Mouse (Mus musculus) forebrain, embryonic 14.5 days (tissue): Measurements from ENCODE around the gene Fubp3. TPM values are rescaled to one million over a fixed set of nuclear protein-coding genes. Genes with fewer than 3 reads are reported as not detected.
A peak's percentile ranks its signal among the peaks of the same experiment; 100 is the strongest.

Source experiments
- ATAC-seq: fragments of 200-750 bp; cut with Nextera tagmentation; 2 replicates; pipeline ENCODE4 v1.8.0; 2017; ENCODE audit warnings: mild to moderate bottlenecking, moderate library complexity
- DNase-seq: peaks from one replicate; pipeline ENCODE4 v3.0.0-alpha.2; 2015; ENCODE audit warnings: low spot score
- H3K27ac ChIP-seq: fragments of 300-500 bp; sonication (generic); 2 replicates; pipeline ENCODE4 v1.5.1; 2014; ENCODE audit warnings: low read depth, mild to moderate bottlenecking, control low read depth, low read length, moderate library complexity
- H3K27me3 ChIP-seq: fragments of 300-500 bp; sonication (generic); replicated peaks from 2 replicates; pipeline ENCODE4 v1.6.1; 2014; ENCODE audit warnings: low read length, control low read depth, mixed read lengths; ENCODE audit not compliant: control insufficient read depth, insufficient read depth
- H3K36me3 ChIP-seq: fragments of 300-500 bp; sonication (generic); 2 replicates; pipeline ENCODE4 v1.6.1; 2014; ENCODE audit warnings: low read length, control low read depth; ENCODE audit not compliant: control insufficient read depth, insufficient read depth
- H3K4me1 ChIP-seq: fragments of 300-500 bp; sonication (generic); 2 replicates; pipeline ENCODE4 v1.6.1; 2014; ENCODE audit warnings: antibody characterized with exemption, low read length, control low read depth; ENCODE audit not compliant: control insufficient read depth, insufficient read depth
- H3K4me2 ChIP-seq: fragments of 300-500 bp; sonication (generic); 2 replicates; pipeline ENCODE4 v1.6.1; 2014; ENCODE audit warnings: mild to moderate bottlenecking, control low read depth, low read length
- H3K4me3 ChIP-seq: fragments of 300-500 bp; sonication (generic); 2 replicates; pipeline ENCODE4 v1.5.1; 2014; ENCODE audit warnings: low read depth, low read length, control low read depth
- H3K9ac ChIP-seq: fragments of 300-500 bp; sonication (generic); 2 replicates; pipeline ENCODE4 v1.6.1; 2014; ENCODE audit warnings: mild to moderate bottlenecking, low read length, control low read depth, moderate library complexity
- H3K9me3 ChIP-seq: fragments of 300-500 bp; sonication (generic); replicated peaks from 2 replicates; pipeline ENCODE4 v1.6.1; 2016; ENCODE audit warnings: low read length, control low read depth, mixed read lengths; ENCODE audit not compliant: control insufficient read depth
- WGBS: fragments of 180-500 bp; shearing (Covaris S2); extraction: QIAGEN DNeasy Blood & Tissue Kit; methylation state at CpG from one replicate; pipeline ENCODE4 v1.1.7; 2014; 5-methylcytosine and 5-hydroxymethylcytosine counted together
- polyA plus RNA-seq: library from polyadenylated mRNA; unstranded; fragments of >200 nt; fragmentation: Nextera tagmentation; extraction: Ambion mirVana; gene quantifications from 2 replicates; pipeline ENCODE4 v1.2.1, GENCODE M21; 2014

The Fubp3 gene
- polyA plus RNA-seq, result 51.2 and 56.6 TPM in 2 replicates

DNA sequence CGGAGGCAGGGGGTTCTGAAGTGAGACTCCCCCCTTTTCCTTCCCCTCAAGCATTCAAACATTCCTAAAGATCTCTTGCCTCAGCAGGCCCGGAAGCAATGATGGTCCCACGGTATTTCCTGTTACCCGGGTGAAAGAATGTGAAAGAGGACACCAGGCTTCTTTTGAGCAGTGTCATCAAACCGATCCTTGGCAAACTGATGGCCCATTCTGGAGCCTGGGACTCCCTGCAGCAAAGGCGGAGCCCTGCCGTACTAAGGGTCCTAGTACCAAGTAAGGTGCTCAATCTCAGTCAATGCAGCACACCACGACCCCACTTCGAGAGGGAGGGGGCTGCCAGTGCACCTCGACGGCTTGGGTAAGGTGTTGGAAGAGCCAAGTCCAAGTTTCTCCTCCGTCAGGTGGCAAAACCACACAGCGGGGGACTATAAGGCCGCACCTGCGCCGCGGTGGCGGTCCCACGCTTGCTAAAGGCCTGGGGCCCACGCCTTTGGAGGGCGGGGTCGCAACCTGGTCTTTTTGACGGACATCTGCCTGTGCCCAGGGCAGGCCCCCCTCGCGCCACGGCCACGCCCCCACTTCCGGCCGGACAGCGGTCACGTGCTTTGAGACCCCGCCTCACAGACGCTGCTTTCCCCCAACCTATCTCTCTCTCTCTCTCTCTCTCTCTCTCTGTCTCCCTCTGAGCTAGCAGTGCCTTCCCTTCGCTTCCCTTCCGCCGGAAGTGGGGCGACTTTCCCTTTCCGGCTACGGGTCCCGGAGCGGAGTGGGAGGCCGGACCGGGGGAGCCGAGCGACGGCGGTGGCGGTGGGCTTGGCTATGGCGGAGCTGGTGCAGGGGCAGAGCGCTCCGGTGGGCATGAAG is at the start of gene Fubp3:
Gene Fubp3, plus strand, starts transcription at position 601 of the 864 bp plus-strand sequence.
- Histone ChIP-seq H3K4me2 (peak within 1 kb of the TSS; percentile 72), H3K9ac (peak within 1 kb of the TSS; percentile 87), H3K4me1 (peaks cover 14% of the 10 kb centered on the region), H3K27me3 (0 out of 2 replicates have a peak, but pooled peaks cover 3% of the 10 kb centered on the region), H3K4me3 (peak within 1 kb of the TSS; percentile 90), H3K36me3 (peaks cover 3% of the 10 kb centered on the region; the same call in 1 of the 2 replicates), H3K27ac (peak within 1 kb of the TSS; percentile 76), H3K9me3 (no peaks in the 10 kb centered on the region)
- DNase-seq (peak; percentile 96), ATAC-seq (peak; percentile 98)
- WGBS, result 3% methylated on average over 51 of the region's 51 CpGs

GRCm38 (mm10) chr2:31524641-31525040 is 47.8 kb upstream of the Fubp3 start:
- H3K9me3 ChIP-seq, result no peaks in the 10 kb centered on the region
- H3K9ac ChIP-seq, result no peak overlapping the region
- no peak for ATAC-seq
- H3K36me3 ChIP-seq, result no peaks in the 10 kb centered on the region
- DNase-seq, result no peak
- 78% methylated on average over 5 of the region's 5 CpGs for WGBS
- no peaks in the 10 kb centered on the region for H3K4me1 ChIP-seq
- no peak overlapping the region for H3K4me2 ChIP-seq
- peaks cover 2% of the 10 kb centered on the region; the same call in 1 of the 2 replicates for H3K27me3 ChIP-seq
- no peak overlapping the region for H3K4me3 ChIP-seq
- H3K27ac ChIP-seq, result no peak overlapping the region

DNA sequence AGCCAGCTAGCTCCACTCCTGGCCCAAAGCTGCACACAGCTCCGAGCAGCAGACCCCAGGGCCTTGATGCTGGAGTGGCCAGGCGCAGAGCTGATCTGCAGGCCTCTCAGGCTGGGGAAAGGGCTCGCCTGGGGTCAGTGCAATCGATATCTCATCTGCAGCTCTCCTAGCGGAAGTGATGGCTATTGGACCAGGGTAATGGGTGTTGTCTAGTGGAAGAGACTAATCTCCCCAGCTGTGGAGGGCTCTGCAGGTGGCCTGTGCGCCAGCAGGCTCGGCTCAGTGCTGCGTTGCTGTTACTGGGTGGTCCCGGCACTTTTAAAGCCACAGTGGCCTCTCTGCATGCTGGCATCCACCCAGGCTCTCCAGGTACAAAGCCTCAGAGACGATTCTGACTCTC is 46.7 kb upstream of the Fubp3 start:
- H3K36me3 ChIP-seq, result no peaks in the 10 kb centered on the region
- H3K27me3 ChIP-seq, result peaks cover 2% of the 10 kb centered on the region; the same call in 1 of the 2 replicates
- 12% methylated on average over 10 of the region's 10 CpGs for WGBS
- DNase-seq, result no peak
- H3K4me3 ChIP-seq, result no peak overlapping the region
- H3K4me2 ChIP-seq, result no peak overlapping the region
- no peaks in the 10 kb centered on the region for H3K9me3 ChIP-seq
- no peaks in the 10 kb centered on the region for H3K4me1 ChIP-seq
- no peak for ATAC-seq
- H3K9ac ChIP-seq, result no peak overlapping the region; the same call in 1 of the 2 replicates
- no peak overlapping the region for H3K27ac ChIP-seq

DNA sequence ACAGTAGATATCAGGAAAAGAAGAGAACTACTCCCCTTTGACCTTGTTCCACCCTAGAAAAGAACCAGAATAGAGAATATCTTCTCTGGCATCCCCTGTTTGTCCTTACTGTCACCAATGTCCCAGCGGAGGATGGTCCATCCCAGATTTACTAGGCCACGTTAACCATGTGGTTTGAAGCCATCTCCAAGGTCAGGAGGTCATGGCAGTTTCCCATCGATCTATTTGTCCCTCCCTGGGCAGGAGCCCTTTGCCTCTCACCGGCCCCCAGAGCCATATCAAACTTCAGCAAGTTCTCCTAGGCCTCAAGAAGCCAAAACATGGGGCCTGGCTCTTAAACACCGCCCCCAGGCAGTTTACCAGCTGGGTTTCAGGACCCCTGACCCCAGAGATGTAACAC is 42.2 kb upstream of the Fubp3 start:
- H3K4me3 ChIP-seq, result no peak overlapping the region
- no peak overlapping the region for H3K4me2 ChIP-seq
- H3K9me3 ChIP-seq, result no peaks in the 10 kb centered on the region
- H3K27ac ChIP-seq, result no peak overlapping the region
- H3K9ac ChIP-seq, result no peak overlapping the region
- H3K27me3 ChIP-seq, result peaks cover 2% of the 10 kb centered on the region; the same call in 1 of the 2 replicates
- H3K36me3 ChIP-seq, result no peaks in the 10 kb centered on the region
- ATAC-seq (no peak), DNase-seq (no peak)
- H3K4me1 ChIP-seq, result no peaks in the 10 kb centered on the region
- WGBS, result 86% methylated on average over 5 of the region's 5 CpGs

GRCm38 (mm10) chr2:31537054-31537453 is 35.4 kb upstream of the Fubp3 start:
- WGBS, result 47% methylated on average over 5 of the region's 5 CpGs
- peak; percentile 65 for DNase-seq
- H3K9ac ChIP-seq, result no peak overlapping the region
- no peaks in the 10 kb centered on the region for H3K4me1 ChIP-seq
- H3K27me3 ChIP-seq, result no peaks in the 10 kb centered on the region
- no peak overlapping the region for H3K4me2 ChIP-seq
- peak; percentile 75 for ATAC-seq
- no peaks in the 10 kb centered on the region for H3K9me3 ChIP-seq
- H3K4me3 ChIP-seq, result no peak overlapping the region
- no peaks in the 10 kb centered on the region for H3K36me3 ChIP-seq
- H3K27ac ChIP-seq, result no peak overlapping the region

DNA sequence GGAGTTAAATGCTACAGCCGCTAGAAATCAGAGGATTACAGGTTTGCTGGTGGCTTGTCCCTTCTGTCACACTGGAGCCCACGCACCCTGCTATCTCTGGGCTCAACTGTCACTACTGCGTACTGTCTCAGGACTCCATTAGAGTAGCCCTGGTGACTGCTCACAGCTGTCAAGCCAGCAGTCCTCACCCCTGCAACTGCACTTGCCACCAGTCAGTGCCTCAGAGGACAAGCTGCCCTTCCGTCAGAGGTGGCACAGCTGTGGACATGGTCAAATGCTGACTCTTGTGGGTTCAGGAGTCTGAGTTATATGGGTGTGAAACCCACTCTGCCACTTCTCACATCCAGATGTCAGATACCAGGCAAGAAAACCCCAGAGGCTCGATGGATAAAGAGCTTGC is 33.7 kb upstream of the Fubp3 start:
- no peak for ATAC-seq
- WGBS, result 73% methylated on average over 5 of the region's 5 CpGs
- H3K36me3 ChIP-seq, result no peaks in the 10 kb centered on the region
- DNase-seq, result no peak
- no peaks in the 10 kb centered on the region for H3K27me3 ChIP-seq
- no peaks in the 10 kb centered on the region for H3K9me3 ChIP-seq
- H3K9ac ChIP-seq, result no peak overlapping the region
- no peaks in the 10 kb centered on the region for H3K4me1 ChIP-seq
- no peak overlapping the region for H3K4me3 ChIP-seq
- H3K4me2 ChIP-seq, result no peak overlapping the region
- no peak overlapping the region for H3K27ac ChIP-seq

GRCm38 (mm10) chr2:31541581-31541980 is 30.9 kb upstream of the Fubp3 start:
- ATAC-seq (no peak), DNase-seq (no peak)
- WGBS, result 93% methylated on average over 5 of the region's 5 CpGs
- H3K9me3 ChIP-seq, result no peaks in the 10 kb centered on the region
- no peak overlapping the region for H3K9ac ChIP-seq
- H3K27ac ChIP-seq, result no peak overlapping the region
- no peaks in the 10 kb centered on the region for H3K36me3 ChIP-seq
- H3K4me2 ChIP-seq, result no peak overlapping the region
- H3K27me3 ChIP-seq, result no peaks in the 10 kb centered on the region
- H3K4me1 ChIP-seq, result no peaks in the 10 kb centered on the region
- H3K4me3 ChIP-seq, result no peak overlapping the region

GRCm38 (mm10) chr2:31547726-31548125 is 24.7 kb upstream of the Fubp3 start:
- no peaks in the 10 kb centered on the region; the same call in 1 of the 2 replicates for H3K4me1 ChIP-seq
- no peak overlapping the region for H3K9ac ChIP-seq
- no peaks in the 10 kb centered on the region for H3K27me3 ChIP-seq
- H3K36me3 ChIP-seq, result no peaks in the 10 kb centered on the region
- no peak for ATAC-seq
- H3K4me3 ChIP-seq, result no peak overlapping the region
- DNase-seq, result peak; percentile 43
- 0 out of 2 replicates have a peak overlapping the region, but pooled peaks have one; percentile 14 for H3K27ac ChIP-seq
- H3K9me3 ChIP-seq, result no peaks in the 10 kb centered on the region
- 37% methylated on average over 11 of the region's 11 CpGs for WGBS
- H3K4me2 ChIP-seq, result no peak overlapping the region

- H3K27ac ChIP-seq, result no peak overlapping the region
- 77% methylated on average over 3 of the region's 3 CpGs for WGBS
- no peak for DNase-seq
- no peak for ATAC-seq
- no peaks in the 10 kb centered on the region; the same call in 1 of the 2 replicates for H3K4me1 ChIP-seq
- no peaks in the 10 kb centered on the region for H3K27me3 ChIP-seq
- no peaks in the 10 kb centered on the region for H3K9me3 ChIP-seq
- no peaks in the 10 kb centered on the region for H3K36me3 ChIP-seq
- H3K4me2 ChIP-seq, result no peak overlapping the region
- no peak overlapping the region for H3K4me3 ChIP-seq
- H3K9ac ChIP-seq, result no peak overlapping the region
These were observed 21.9 kb upstream of the Fubp3 start for GRCm38 (mm10) chr2:31550503-31550902.
